Mouse (Mus musculus) cerebral cortex, adult 2 months (tissue): ENCODE data around the gene Nfu1.

Source experiments
- WGBS: fragments of 180-500 bp; shearing (Covaris S2); methylation state at CpG from one replicate; pipeline ENCODE4 v1.1.7; 2018; 5-methylcytosine and 5-hydroxymethylcytosine counted together

Nfu1 gene

GRCm38 (mm10) chr6:87008887-87009286 lies at the start of gene Nfu1:
TSS of gene Nfu1 (plus strand) at chr6:87009236.
- 72% methylated on average over 6 of the region's 6 CpGs for WGBS

GRCm38 (mm10) chr6:86963987-86964685 lies 44.9 kb upstream of the Nfu1 start:
- 69% methylated on average over 7 of the region's 7 CpGs for WGBS

- WGBS = 50% methylated on average over 2 of the region's 2 CpGs
Observed at GRCm38 (mm10) chr6:86967166-86967565, 41.9 kb upstream of the Nfu1 start.

- WGBS = 74% methylated on average over 4 of the region's 4 CpGs
Observed at GRCm38 (mm10) chr6:86973956-86974355, 35.1 kb upstream of the Nfu1 start.

GRCm38 (mm10) chr6:86978156-86978908 lies 30.7 kb upstream of the Nfu1 start:
- WGBS = 94% methylated on average over 8 of the region's 8 CpGs

- 93% methylated on average over 6 of the region's 6 CpGs for WGBS
Observed at GRCm38 (mm10) chr6:86978909-86979265, 30.1 kb upstream of the Nfu1 start.

GRCm38 (mm10) chr6:86981206-86981605 lies 27.8 kb upstream of the Nfu1 start:
- 89% methylated on average over 2 of the region's 2 CpGs for WGBS

- WGBS = 82% methylated on average over 8 of the region's 8 CpGs
Observed at GRCm38 (mm10) chr6:86985314-86986106, 23.5 kb upstream of the Nfu1 start.

- 70% methylated on average over 6 of the region's 6 CpGs for WGBS
Observed at GRCm38 (mm10) chr6:86989576-86989975, 19.5 kb upstream of the Nfu1 start.

GRCm38 (mm10) chr6:86991041-86991440 lies 18.0 kb upstream of the Nfu1 start:
- WGBS = 89% methylated on average over 3 of the region's 3 CpGs

GRCm38 (mm10) chr6:86992349-86992748 lies 16.7 kb upstream of the Nfu1 start:
- 77% methylated on average over 8 of the region's 8 CpGs for WGBS

- 79% methylated on average over 4 of the region's 4 CpGs for WGBS
Observed at GRCm38 (mm10) chr6:86994254-86994653, 14.8 kb upstream of the Nfu1 start.

- WGBS = 38% methylated on average over 5 of the region's 5 CpGs
Observed at GRCm38 (mm10) chr6:86996629-86997307, 12.3 kb upstream of the Nfu1 start.

GRCm38 (mm10) chr6:86997360-86997759 lies 11.7 kb upstream of the Nfu1 start:
- WGBS = 65% methylated on average over 6 of the region's 6 CpGs

GRCm38 (mm10) chr6:87001995-87002394 lies 7.0 kb upstream of the Nfu1 start:
- WGBS = 96% methylated on average over 6 of the region's 6 CpGs

GRCm38 (mm10) chr6:87002521-87003055 lies 6.4 kb upstream of the Nfu1 start:
- WGBS = 13% methylated on average over 8 of the region's 8 CpGs

- 49% methylated on average over 2 of the region's 2 CpGs for WGBS
Observed at GRCm38 (mm10) chr6:87004099-87004498, 4.9 kb upstream of the Nfu1 start.

GRCm38 (mm10) chr6:87009692-87010328 lies 774 bp downstream of the Nfu1 start:
- under 1% methylated on average over 36 of the region's 36 CpGs for WGBS

- 53% methylated on average over 4 of the region's 4 CpGs for WGBS
Observed at GRCm38 (mm10) chr6:87016916-87017315, 7.9 kb downstream of the Nfu1 start.

- 62% methylated on average over 8 of the region's 8 CpGs for WGBS
Observed at GRCm38 (mm10) chr6:87018874-87019273, 9.8 kb downstream of the Nfu1 start.

GRCm38 (mm10) chr6:87021791-87022190 lies 12.8 kb downstream of the Nfu1 start:
- WGBS = 97% methylated on average over 12 of the region's 12 CpGs
